Mouse (Mus musculus) cortical plate, adult 2 months (tissue): ENCODE results near the gene Smox.

Experiments used
- CTCF ChIP-seq: fragments of 200-500 bp; IDR thresholded peaks from 2 replicates; pipeline ENCODE4 v1.5.1; 2011; ENCODE audit warnings: mild to moderate bottlenecking, control low read depth, low read length; ENCODE audit not compliant: insufficient read depth; ENCODE audit errors: extremely low read depth
- POLR2A ChIP-seq: fragments of 200-500 bp; IDR thresholded peaks from 2 replicates; pipeline ENCODE4 v1.6.1; 2011; ENCODE audit warnings: mild to moderate bottlenecking, low read length, control low read depth; ENCODE audit not compliant: insufficient read depth; ENCODE audit errors: extremely low read depth

DNA sequence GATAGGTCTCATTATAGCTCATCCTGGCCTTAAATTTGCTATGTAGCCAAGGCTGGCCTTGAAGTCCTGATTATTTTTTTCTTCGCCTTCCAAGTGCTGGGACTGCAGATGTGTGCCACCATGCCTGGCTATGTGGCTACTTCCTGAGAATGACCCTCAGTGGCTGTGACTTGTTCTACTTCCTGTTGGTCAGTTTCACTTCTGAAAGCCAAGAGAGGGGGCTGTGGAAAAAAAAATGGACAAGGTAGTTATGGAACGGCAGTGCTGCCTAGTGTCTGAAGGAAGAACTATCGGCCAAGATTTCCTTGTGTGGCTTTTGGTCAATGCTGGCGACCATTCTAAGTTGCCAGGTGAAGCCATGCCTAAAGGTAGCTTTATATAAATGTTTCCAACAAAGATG lies 26.3 kb downstream of the Smox start:
- TF ChIP-seq CTCF, result no peak
- no peak for TF ChIP-seq POLR2A
